Mouse (Mus musculus) gastrocnemius, postnatal 10 days (tissue): ENCODE data around the gene Tmem174. TPM values are rescaled to one million over a fixed set of nuclear protein-coding genes. Genes with fewer than 3 reads are reported as not detected.

ENCODE experiments used
- DNase-seq: peaks from one replicate; pipeline ENCODE4 v3.0.0; 2021; ENCODE audit warnings: mixed read lengths
- total RNA-seq, 2 experiments: library from RNA; stranded (reverse); gene quantifications; 2 replicates each; pipeline ENCODE4 v1.2.3; 2021

Gene Tmem174
- total RNA-seq, 2 experiments from 2014 or later, result not detected

- no peak for DNase-seq
Observed at GRCm38 (mm10) chr13:98632306-98632942, 4.8 kb downstream of the Tmem174 start.

- DNase-seq, result no peak
Observed at GRCm38 (mm10) chr13:98631105-98631838, 5.9 kb downstream of the Tmem174 start.

- DNase-seq, result no peak
Observed at GRCm38 (mm10) chr13:98626736-98627135, 10.5 kb downstream of the Tmem174 start.

GRCm38 (mm10) chr13:98624506-98624905 is 12.7 kb downstream of the Tmem174 start:
- no peak for DNase-seq

DNA sequence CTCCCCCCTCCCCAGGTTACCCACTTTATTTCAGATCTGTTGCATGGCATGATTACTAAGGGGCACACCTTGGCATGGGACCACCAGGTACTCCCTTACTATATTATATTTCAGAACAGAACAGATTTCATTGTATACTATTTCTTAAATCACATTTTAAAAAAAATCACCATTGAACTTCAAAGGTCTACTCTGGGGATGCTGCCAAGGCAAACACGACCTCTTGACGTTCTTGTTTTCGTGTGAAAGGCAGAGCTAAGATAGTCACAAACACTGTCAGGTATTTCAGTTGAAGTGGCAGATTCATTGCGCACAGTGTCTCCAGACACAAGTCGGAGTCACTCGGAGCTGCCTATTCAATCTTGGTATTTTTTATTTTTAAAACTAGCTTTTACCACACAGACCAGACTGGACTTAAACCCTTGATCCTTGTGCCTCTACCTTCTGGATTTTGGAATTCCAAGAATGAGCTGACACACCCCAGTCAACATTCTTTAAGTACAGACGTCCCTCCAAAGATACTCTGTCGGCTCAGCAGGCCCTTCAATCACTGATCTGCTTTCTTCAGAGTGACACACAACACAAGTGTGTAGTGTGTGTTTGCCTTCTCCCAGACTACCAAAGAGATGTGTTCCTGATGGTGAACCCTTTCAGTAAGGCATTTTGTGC is 14.2 kb downstream of the Tmem174 start:
- no peak for DNase-seq

DNA sequence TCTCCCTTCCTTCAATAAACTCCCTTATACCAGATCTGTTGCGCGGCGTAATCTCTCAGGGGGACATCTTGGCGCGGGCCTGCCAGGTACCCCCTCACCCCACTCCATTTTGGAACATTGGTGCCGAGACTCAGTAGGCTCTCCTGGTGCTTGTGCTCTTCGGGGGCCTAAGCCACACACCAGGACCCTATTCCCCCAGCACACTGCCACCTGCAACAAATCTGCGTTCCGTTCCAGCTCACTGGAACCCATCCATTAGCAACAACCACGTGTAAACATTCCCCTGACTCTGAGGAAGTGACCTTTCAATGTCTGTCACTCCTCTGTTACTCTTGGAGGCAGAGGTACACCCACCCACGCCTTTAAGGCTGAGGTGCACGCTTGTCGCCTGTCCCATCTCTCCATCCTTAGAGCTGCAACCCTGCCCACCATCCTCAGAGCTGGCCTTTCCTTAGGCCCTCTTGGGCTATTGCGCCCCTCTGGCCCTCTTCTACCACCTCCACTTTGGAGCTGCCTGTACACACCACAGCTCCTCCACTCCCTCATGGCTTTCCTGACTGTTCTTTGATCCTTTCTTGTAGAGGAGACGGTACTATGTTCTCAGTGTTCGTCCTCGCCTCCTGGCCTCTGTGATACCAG is 19.7 kb downstream of the Tmem174 start:
- no peak for DNase-seq

DNA sequence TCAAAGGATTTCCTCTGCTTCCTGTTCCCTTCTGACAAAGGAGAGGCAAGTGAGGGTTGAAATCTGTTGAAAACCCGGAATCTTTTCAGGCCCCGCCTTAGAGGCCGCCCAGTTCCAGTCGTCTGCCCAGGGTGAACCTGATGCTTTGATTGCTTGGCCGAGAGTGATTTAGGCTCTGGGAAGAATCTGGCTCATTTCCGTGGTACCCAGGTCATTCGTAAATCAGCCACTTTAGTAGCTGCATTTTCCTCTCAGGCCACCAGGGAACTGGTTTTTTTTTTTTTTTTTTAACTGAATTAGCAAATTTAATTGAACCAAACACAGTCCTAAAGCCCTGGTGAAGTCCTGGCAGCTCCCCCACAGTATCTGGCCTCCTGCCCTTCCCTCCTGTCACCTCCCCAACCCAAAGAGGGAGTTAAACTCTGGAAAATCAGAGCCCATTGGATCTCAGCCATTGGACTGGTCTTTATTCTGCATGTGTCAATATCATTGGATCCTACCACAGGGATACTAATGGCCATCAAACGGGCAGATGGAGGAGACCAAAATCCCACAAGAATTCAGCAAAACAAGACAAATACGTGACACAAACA is 29.2 kb downstream of the Tmem174 start:
- no peak for DNase-seq

- no peak for DNase-seq
Observed at GRCm38 (mm10) chr13:98603799-98604198, 33.4 kb downstream of the Tmem174 start.

GRCm38 (mm10) chr13:98596746-98597145 is 40.5 kb downstream of the Tmem174 start:
- peak; percentile 34 for DNase-seq

GRCm38 (mm10) chr13:98594726-98595141 is 42.5 kb downstream of the Tmem174 start:
- no peak for DNase-seq

DNA sequence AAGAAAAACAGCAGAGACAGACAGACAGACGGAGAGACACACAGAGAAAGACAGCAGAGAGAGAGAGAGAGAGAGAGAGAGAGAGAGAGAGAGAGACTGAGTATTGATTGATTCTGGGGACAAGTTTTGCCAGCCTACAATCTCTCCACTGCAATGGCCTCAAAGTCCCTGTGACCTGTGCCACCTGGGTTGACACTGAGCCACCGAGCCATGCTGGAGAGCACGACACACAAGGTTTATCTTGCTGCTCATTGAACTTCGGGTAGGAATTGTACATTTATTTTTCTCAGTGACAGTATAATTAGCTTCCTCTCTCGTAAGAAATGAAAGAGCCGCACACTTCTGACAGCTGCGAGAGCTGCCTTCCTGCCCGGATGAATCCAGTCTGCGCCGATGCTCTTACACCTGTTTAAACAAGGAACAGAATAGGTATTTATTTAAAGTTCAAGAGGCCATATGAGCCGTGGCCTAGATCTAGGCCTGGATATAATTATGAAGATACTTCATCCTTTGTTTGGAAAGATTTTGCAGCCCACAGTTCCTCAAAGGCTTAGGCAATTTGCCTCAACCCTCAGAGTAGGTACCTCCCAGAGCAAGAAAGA is 43.2 kb downstream of the Tmem174 start:
- DNase-seq, result no peak

- DNase-seq, result no peak
Observed at GRCm38 (mm10) chr13:98591406-98591805, 45.8 kb downstream of the Tmem174 start.

GRCm38 (mm10) chr13:98590693-98591389 is 46.4 kb downstream of the Tmem174 start:
- no peak for DNase-seq

- no peak for DNase-seq
Observed at GRCm38 (mm10) chr13:98589572-98589971, 47.6 kb downstream of the Tmem174 start.

DNA sequence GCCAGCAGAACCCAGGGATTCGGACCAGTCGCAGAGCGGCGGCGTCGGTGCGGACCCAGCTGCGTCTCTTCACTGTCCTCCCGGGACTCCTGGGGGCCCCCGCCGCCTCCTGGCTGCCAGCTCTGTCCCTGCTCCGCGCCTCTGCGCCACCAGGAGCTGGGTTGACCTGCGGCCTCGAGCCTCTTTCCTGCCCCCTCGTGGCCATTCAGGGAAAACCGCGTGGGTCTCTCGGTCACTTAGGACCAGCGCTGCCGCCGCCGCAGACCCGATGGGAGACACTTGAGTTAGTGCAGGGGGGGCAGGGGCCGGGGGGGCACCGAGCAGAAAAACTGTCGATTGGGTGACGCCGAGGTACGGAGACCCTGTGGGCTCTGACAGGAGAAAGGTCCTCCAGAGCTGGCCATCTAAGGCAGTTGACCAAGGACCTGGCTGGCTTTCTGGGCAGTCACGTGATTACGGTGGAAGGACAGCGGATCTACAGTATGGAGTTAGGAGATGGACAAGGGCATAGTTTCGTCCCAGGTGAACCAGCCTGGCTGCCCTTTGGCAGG is 48.2 kb downstream of the Tmem174 start:
- peak; percentile 82 for DNase-seq

DNA sequence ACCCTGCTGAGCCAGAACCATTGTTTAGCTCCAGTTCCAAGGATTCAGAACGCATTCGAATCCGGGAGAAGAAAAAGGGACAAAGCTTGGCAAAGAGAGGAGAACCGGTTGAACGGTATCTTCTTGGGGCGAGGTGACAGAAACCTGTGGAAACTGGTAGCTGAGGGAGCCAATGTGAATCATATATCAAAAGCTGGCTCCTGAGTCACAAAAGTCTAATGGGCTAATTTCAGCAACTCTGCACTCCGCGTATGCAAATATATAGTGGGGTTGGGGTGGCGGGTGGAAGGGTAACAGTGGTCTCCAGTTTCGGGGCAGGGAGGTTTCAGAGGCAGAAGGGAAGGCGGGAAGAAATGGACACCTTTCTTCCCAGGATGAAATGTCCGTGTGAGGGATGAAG is 48.7 kb downstream of the Tmem174 start:
- DNase-seq, result no peak

DNA sequence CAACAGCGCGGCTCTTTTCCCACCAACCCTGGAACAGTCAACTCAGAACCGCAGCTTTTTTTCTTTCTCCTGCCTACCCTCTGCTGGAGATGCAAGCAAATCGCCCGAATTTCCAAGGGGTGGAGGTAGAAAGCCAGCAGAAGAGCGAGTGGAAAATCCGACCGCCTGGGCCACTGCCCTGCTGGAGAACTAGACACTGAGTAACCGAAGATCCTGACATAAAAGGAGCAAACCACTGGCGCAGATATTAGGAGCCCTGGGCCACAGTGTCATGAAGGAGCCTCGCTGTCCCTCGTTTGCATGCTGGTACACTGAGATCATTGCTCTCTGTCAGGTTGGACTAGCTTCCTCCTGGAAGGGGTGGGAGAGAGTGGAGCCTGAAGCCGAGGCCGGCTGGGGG is 49.6 kb downstream of the Tmem174 start:
- no peak for DNase-seq

DNA sequence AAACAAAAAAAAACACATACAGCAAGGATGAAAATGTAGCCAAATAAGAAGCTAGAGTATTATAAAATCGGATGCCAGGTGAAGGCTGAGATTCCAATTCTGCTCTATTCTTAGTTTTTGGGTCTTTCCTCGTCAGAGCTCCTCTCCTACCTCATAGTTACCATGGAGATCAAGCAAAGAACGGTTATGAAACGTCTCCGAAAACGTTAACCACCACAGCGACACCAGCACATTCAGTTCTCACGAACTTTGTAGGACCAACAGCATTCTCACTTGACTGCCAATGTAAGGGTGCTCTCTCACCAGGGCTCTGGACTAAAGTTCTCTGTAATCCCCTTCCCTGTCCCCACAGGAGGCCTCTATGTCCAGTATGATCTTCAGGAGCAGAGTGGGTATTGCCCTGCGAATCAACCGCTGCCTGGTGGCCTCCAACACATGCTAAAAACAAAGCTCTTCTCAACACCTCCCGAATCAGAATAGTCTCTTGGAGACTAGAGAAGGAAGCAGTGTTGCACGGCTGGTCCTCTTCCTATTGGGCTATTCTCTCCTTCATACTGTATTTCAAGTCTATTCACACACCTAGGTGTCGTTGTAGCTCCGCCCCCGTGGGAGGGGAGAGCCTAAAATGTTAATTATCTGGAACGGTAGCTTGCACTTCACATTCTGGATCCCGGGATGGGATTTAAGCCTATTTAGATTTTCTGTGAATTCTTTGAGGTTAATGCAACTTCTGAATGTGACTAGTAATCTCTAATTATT is 50.2 kb downstream of the Tmem174 start:
- DNase-seq, result no peak
